Mouse (Mus musculus) lung, adult 2 months (tissue): ENCODE results near the gene Otub1. TPM values are rescaled to one million over a fixed set of nuclear protein-coding genes. Genes with fewer than 3 reads are reported as not detected.

Experiments used
- DNase-seq: peaks from one replicate; pipeline ENCODE4 v3.0.0; 2022
- H3K4me1 ChIP-seq: fragments of 200-500 bp; 2 replicates; pipeline ENCODE4 v1.6.1; 2011; ENCODE audit warnings: low read length; ENCODE audit not compliant: control insufficient read depth, insufficient read depth
- H3K4me3 ChIP-seq: fragments of 200-500 bp; replicated peaks from 2 replicates; pipeline ENCODE3; 2011; ENCODE audit warnings: low read depth, mild to moderate bottlenecking, control low read depth, low read length; ENCODE audit errors: extremely low read depth
- CTCF ChIP-seq: fragments of 200-500 bp; IDR thresholded peaks from 2 replicates; pipeline ENCODE4 v1.5.1; 2011; ENCODE audit warnings: mild to moderate bottlenecking, low read length, control low read depth; ENCODE audit not compliant: insufficient read depth
- POLR2A ChIP-seq: fragments of 200-500 bp; IDR thresholded peaks from 2 replicates; pipeline ENCODE4 v1.6.1; 2011; ENCODE audit warnings: low read depth, mild to moderate bottlenecking, control low read depth, low read length, borderline replicate concordance; ENCODE audit errors: extremely low read depth
- WGBS: fragments of 180-500 bp; shearing (Covaris S2); methylation state at CpG from one replicate; pipeline ENCODE4 v1.1.7; 2018; 5-methylcytosine and 5-hydroxymethylcytosine counted together
- polyA plus RNA-seq: library from polyadenylated mRNA; depleted of rRNA; stranded (reverse); fragments of >200 nt; gene quantifications from 2 replicates; pipeline ENCODE4 v1.2.3, GENCODE M21; 2012; rRNA removed

The Otub1 gene
- 74.5 and 82.0 TPM in 2 replicates for polyA plus RNA-seq

GRCm38 (mm10) chr19:7205753-7206736, at the start of gene Otub1:
Gene Otub1, minus strand, starts transcription at chr19:7206316.
- DNase-seq: peak; percentile 93
- WGBS: 1% methylated on average over 77 of the region's 79 CpGs
- no peak for TF ChIP-seq CTCF
- TF ChIP-seq POLR2A: peak; percentile 77; the same call in 1 of the 2 replicates
- H3K4me3 ChIP-seq: peak within 1 kb of the TSS; percentile 97
- H3K4me1 ChIP-seq: peaks cover 11% of the 10 kb centered on the region

- Histone ChIP-seq H3K4me1 (0 out of 2 replicates have a peak, but pooled peaks cover 2% of the 10 kb centered on the region), H3K4me3 (no peak overlapping the region)
- TF ChIP-seq POLR2A: no peak
- no peak for TF ChIP-seq CTCF
- DNase-seq: no peak
- WGBS: 67% methylated on average over 3 of the region's 3 CpGs
These were observed 39.9 kb upstream of the Otub1 start for GRCm38 (mm10) chr19:7246021-7246420.

GRCm38 (mm10) chr19:7240782-7241690, 34.9 kb upstream of the Otub1 start, which contains the start of gene Naa40:
Gene Naa40, minus strand, starts transcription at chr19:7241183.
- WGBS: under 1% methylated on average over 80 of the region's 80 CpGs
- H3K4me1 ChIP-seq: peaks cover 6% of the 10 kb centered on the region
- no peak for TF ChIP-seq POLR2A
- TF ChIP-seq CTCF: no peak

GRCm38 (mm10) chr19:7240291-7240690, 34.2 kb upstream of the Otub1 start:
- 2% methylated on average over 13 of the region's 13 CpGs for WGBS
- TF ChIP-seq CTCF: no peak
- TF ChIP-seq POLR2A: no peak
- peak; percentile 16 for DNase-seq
- Histone ChIP-seq H3K4me1 (peaks cover 6% of the 10 kb centered on the region), H3K4me3 (peak overlapping the region; percentile 96)

More at GRCm38 (mm10) chr19:7240782-7241690, 34.9 kb upstream of the Otub1 start, which contains the start of gene Naa40:
- peak; percentile 90 for DNase-seq
- H3K4me3 ChIP-seq: peak within 1 kb of the TSS; percentile 96

- Histone ChIP-seq H3K4me3 (no peak overlapping the region), H3K4me1 (peaks cover 9% of the 10 kb centered on the region)
- 81% methylated on average over 3 of the region's 3 CpGs for WGBS
- TF ChIP-seq POLR2A: no peak
- no peak for TF ChIP-seq CTCF
- no peak for DNase-seq
These were observed 33.5 kb upstream of the Otub1 start for GRCm38 (mm10) chr19:7239574-7239973.

GRCm38 (mm10) chr19:7236742-7237141, 30.6 kb upstream of the Otub1 start:
- H3K4me3 ChIP-seq: no peak overlapping the region
- peaks cover 9% of the 10 kb centered on the region for H3K4me1 ChIP-seq
- DNase-seq: no peak
- WGBS: 82% methylated on average over 4 of the region's 4 CpGs
- no peak for TF ChIP-seq POLR2A
- TF ChIP-seq CTCF: no peak

- Histone ChIP-seq H3K4me1 (peaks cover 7% of the 10 kb centered on the region), H3K4me3 (no peak overlapping the region)
- no peak for DNase-seq
- 90% methylated on average over 2 of the region's 2 CpGs for WGBS
- TF ChIP-seq POLR2A: no peak
- TF ChIP-seq CTCF: no peak
These were observed 29.9 kb upstream of the Otub1 start for GRCm38 (mm10) chr19:7236011-7236410.

GRCm38 (mm10) chr19:7235461-7235860, 29.3 kb upstream of the Otub1 start:
- WGBS: 91% methylated on average over 9 of the region's 9 CpGs
- H3K4me3 ChIP-seq: no peak overlapping the region
- TF ChIP-seq CTCF (no peak), POLR2A (no peak)
- H3K4me1 ChIP-seq: peaks cover 6% of the 10 kb centered on the region
- DNase-seq: no peak
